Mouse (Mus musculus): ENCODE measurements around the gene Ttf2.

Gene Ttf2

GRCm38 (mm10) chr3:100979290-100979689, 9.8 kb upstream of the Ttf2 start:
- no peak for DNase-seq (ENCODE audit: low spot score in 2 of 2)

DNA sequence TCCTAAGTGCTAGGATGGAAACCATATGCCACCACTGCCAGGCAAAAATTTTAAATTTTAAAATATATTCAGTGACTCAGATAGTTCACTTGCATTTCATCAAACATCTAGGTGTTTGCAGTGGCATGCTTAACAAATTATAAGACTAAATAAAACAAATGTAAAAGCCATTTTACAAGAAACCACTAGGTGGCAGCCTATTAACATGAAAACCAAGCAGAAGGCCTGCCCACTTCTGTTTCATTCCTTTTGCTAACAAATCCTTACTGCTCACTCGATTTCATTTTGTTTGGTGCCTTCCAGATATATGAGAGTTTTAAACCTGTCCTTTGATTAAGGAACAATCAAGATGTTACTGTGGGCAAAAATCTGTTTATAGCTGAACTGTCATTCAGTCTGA, 4.4 kb upstream of the Ttf2 start:
- DNase-seq (ENCODE audit: low spot score in 2 of 2) = no peak

GRCm38 (mm10) chr3:100963849-100964542, 5.5 kb downstream of the Ttf2 start:
- DNase-seq (ENCODE audit: low spot score in 2 of 2) = peak in 1 of 2 experiments; percentile 49

- DNase-seq (ENCODE audit: low spot score in 2 of 2) = no peak
Observed at GRCm38 (mm10) chr3:100961501-100961900, 8.0 kb downstream of the Ttf2 start.

GRCm38 (mm10) chr3:100961007-100961406, 8.5 kb downstream of the Ttf2 start:
- no peak for DNase-seq (ENCODE audit: low spot score in 2 of 2)

GRCm38 (mm10) chr3:100954616-100955015, 14.8 kb downstream of the Ttf2 start:
- DNase-seq (ENCODE audit: low spot score in 2 of 2) = no peak

GRCm38 (mm10) chr3:100951531-100951930, 17.9 kb downstream of the Ttf2 start:
- no peak for DNase-seq (ENCODE audit: low spot score in 2 of 2)

DNA sequence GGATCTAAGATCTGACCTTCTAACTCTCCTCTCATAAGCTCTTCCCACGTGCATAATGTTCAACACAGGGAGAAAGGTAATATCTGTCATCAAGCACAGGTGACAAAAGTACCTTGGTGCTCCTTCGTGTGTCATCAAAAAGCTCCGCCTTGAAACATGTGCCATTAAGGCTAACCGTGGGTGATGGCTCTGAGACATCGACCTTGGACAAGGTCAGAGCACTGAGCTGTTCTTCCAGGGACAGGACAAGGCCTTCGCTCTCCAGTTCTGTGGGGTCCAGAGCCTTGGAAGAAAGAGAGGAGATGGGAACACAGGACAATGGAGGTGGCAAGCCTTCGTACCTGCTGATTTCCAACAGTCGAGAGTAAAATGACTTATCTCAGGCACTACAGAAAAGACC, 22.2 kb downstream of the Ttf2 start:
- DNase-seq (ENCODE audit: low spot score in 2 of 2) = no peak

DNA sequence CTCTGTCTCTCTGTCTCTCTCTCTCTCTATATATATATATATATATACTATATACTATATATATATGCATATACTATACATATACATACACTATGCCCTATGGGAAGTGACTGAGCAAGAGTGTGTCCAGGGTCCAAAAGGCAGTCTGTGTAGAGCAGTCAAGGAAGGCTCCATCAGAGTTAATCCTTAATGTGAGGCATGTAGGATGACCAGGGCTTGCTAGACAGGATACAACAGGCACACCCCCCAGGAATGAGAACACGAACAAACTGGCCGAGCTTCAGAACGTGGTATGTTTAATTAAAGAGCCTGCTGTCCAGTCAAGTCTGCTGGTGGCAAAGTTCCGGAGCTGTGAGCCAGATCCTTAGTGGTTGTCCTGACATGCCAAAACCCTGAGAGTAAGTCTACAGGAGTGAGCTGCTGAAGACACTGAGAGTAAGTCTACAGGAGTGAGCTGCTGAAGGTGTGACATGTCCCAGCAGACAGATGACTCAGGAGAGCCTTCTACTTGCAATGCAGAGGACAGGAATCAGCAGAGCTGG, 28.9 kb downstream of the Ttf2 start:
- no peak for DNase-seq (ENCODE audit: low spot score in 2 of 2)

DNA sequence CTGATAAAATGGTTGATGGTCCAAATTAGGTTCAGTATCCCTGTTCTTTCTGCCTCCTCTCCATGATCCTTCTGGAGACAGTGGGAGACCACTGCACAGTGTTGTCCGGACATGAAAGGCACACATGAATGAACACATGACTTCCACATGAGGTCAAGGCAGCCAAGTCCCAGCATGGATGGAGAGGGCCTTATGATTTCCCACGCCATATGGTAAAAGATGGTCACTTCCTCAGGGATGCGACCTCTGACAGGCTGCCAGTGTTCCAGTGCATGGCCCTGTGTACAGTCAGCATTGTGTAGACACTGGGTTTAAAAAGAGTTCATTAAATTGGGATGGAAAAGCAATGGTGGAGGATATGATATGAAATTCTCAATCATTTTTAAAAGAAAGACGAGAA, 31.3 kb downstream of the Ttf2 start:
- DNase-seq (ENCODE audit: low spot score in 2 of 2) = no peak

- no peak for DNase-seq (ENCODE audit: low spot score in 2 of 2)
Observed at GRCm38 (mm10) chr3:100936201-100936600, 33.3 kb downstream of the Ttf2 start.

DNA sequence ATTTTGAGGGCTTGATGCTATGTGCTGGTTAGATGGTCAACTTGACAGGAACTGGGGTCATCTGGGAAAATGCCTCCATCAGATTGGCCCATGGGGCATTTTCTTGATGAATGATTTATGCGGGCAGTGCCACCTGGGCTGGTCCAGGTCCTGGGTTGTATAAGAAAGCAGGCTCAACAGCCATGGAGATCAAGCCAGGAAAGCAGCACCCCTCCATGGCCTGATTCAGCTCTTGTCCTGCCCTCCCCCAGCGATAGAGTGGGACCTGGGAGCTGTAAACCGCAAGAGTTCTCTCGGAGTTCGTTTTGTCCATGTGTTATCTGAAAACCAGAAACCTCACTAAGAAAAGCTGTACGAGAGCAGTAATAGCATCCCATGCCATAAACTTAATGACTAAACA, 33.9 kb downstream of the Ttf2 start:
- no peak for DNase-seq (ENCODE audit: low spot score in 2 of 2)

DNA sequence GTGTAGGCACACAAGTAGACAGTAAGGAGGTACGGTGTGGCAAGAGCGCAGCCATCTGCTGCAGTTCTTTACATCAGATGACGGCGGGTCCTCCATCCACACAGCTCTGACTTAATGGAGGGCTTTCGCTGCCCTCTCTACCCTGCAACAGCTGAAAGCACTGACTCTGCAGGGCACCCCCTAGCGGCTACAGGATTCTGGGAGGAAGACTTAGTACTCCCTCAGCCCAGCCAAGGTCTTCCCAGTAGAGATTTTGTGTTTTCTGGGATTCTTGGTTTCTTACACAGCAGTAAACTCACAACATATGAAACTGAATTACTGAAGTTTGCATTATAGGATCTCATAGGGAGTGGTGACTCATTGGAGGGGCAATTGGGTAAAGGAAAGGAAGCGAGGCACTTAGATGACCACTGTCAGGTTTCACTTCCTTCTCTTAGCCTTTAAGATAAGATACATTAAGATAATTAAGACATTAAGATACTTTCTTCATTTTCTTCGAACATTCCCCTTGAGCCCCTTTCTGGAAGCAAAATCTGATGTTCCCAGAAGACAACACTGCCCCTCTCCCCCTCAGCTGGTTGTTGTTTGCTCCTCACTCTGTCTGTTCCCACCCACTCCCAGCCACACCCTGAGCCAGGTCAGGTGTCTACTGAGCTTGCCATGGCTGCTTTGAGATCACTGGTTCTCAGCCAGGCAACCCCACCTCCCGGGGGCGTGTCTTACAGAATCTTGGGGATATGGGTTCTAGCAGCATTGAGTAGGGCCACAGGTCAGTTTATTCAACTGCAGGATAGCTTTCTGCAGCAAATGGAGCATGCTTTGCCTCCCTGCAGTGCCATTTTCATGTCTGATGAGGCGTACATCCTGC, 37.2 kb downstream of the Ttf2 start:
- peak in 1 of 2 experiments; percentile 50 for DNase-seq (ENCODE audit: low spot score in 2 of 2)

GRCm38 (mm10) chr3:100931332-100932076, 38.0 kb downstream of the Ttf2 start:
- DNase-seq (ENCODE audit: low spot score in 2 of 2) = no peak

DNA sequence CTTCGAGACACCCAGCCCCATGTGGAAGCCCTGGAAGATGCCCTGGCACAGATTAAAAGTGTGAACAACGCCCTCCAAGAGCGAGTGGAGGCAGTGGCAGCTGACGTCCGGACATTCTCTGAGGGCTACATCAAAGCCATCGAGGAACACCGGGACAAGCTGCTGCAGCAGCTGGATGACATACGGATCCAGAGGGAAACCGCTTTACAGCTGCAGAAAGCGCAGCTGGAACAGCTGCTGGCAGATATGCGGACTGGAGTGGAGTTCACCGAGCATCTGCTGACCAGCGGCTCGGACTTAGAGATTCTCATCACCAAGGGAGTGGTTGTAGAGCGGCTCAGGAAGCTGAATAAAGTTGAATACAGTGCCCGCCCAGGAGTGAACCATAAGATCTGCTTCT, 44.3 kb downstream of the Ttf2 start:
- no peak for DNase-seq (ENCODE audit: low spot score in 2 of 2)

DNA sequence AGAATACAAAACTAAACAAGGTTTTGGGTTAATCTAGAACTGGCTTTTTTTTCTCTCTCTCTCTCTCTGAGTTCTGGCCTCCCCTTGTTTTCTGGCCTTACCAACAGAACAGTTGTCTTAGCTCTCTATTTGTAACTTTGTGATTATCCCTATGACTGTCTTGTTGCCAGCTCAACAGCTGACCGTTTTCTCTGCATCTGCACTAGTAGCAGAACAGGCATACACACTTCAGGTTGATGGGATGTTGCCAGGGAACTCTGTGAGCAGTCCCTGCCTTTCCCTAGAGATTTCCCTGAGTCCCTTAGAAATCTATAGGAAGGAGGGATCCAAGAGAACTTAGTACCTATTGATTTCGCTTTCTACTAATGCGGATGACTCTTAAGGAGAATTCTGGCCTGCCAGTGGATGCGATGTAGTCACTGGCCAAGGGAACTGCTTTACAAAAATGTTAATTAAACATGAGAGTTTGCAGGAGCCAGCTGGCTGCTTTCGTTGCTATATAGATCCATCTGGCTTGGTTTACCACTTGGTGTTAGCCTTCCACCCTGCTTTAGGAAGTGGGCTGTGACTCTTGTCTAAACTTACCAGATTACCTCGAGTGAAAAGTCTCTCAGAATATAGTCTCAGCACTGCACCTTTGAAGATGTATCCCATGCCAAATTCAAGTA, 45.3 kb downstream of the Ttf2 start:
- no peak for DNase-seq (ENCODE audit: low spot score in 2 of 2)

GRCm38 (mm10) chr3:100922506-100923375, 46.7 kb downstream of the Ttf2 start:
- no peak for DNase-seq (ENCODE audit: low spot score in 2 of 2)

GRCm38 (mm10) chr3:100921825-100922505, 47.5 kb downstream of the Ttf2 start, which contains the start of gene Trim45:
Trim45 (plus strand) TSS chr3:100922202.
- DNase-seq (ENCODE audit: low spot score in 2 of 2) = peak; percentile 95

DNA sequence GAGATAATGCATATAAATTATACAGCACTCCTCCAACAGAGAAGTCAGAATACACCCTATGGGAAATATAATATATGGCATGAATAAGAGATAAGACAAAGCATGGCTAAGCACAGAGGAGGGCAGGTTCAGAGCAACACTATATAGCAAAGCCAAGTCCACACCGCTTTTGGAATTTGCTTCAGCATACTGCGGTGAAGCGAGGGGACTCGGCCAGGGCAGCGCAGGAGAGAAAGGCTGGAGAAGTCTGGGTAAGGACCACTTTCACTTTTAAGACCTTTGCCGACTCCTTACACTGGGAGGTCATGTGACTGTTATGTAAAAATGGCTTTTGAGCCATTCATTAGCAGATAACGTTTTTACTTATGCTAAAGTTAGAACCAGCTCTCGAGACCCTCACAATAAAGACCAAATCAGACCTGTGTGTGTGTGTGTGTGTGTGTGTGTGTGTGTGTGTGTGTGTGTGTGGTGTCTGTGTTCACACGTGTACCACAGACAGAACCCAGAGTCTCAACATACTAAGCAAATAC, 48.8 kb downstream of the Ttf2 start:
- DNase-seq (ENCODE audit: low spot score in 2 of 2) = no peak

- no peak for DNase-seq (ENCODE audit: low spot score in 2 of 2)
Observed at GRCm38 (mm10) chr3:100916844-100917243, 52.6 kb downstream of the Ttf2 start.
